Mouse (Mus musculus): Measurements from ENCODE around the gene Lpar3.
"Not testable (repeated sequence)": the region's sequence is repeated elsewhere in the genome, so short reads cannot be mapped to it uniquely, and the experiment has no call there.

The Lpar3 gene

GRCm38 (mm10) chr3:146209759-146210158 is 11.0 kb upstream of the Lpar3 start:
- not testable (repeated sequence) for DNase-seq (ENCODE audit: low read depth, low spot score)

GRCm38 (mm10) chr3:146211141-146211747 is 9.5 kb upstream of the Lpar3 start:
- no peak for DNase-seq (ENCODE audit: low read depth, low spot score)

GRCm38 (mm10) chr3:146211964-146212363 is 8.8 kb upstream of the Lpar3 start:
- no peak for DNase-seq (ENCODE audit: low read depth, low spot score)

GRCm38 (mm10) chr3:146213336-146213735 is 7.4 kb upstream of the Lpar3 start:
- DNase-seq (ENCODE audit: low read depth, low spot score), result no peak

- no peak for DNase-seq (ENCODE audit: low read depth, low spot score)
These were observed 4.2 kb upstream of the Lpar3 start for GRCm38 (mm10) chr3:146216561-146216960.

GRCm38 (mm10) chr3:146224271-146224670 is 3.5 kb downstream of the Lpar3 start:
- DNase-seq (ENCODE audit: low read depth, low spot score), result no peak

GRCm38 (mm10) chr3:146225061-146225761 is 4.4 kb downstream of the Lpar3 start:
- peak; percentile 96 for DNase-seq (ENCODE audit: low read depth, low spot score)

GRCm38 (mm10) chr3:146227427-146227826 is 6.7 kb downstream of the Lpar3 start:
- DNase-seq (ENCODE audit: low read depth, low spot score), result peak; percentile 24

- DNase-seq (ENCODE audit: low read depth, low spot score), result no peak
These were observed 8.0 kb downstream of the Lpar3 start for GRCm38 (mm10) chr3:146228559-146229310.

GRCm38 (mm10) chr3:146232708-146233107 is 11.9 kb downstream of the Lpar3 start:
- no peak for DNase-seq (ENCODE audit: low read depth, low spot score)

- DNase-seq (ENCODE audit: low read depth, low spot score), result no peak
These were observed 13.0 kb downstream of the Lpar3 start for GRCm38 (mm10) chr3:146233741-146234140.

GRCm38 (mm10) chr3:146234530-146234929 is 13.8 kb downstream of the Lpar3 start:
- no peak for DNase-seq (ENCODE audit: low read depth, low spot score)

GRCm38 (mm10) chr3:146236280-146236679 is 15.5 kb downstream of the Lpar3 start:
- no peak for DNase-seq (ENCODE audit: low read depth, low spot score)

GRCm38 (mm10) chr3:146237676-146238075 is 16.9 kb downstream of the Lpar3 start:
- DNase-seq (ENCODE audit: low read depth, low spot score), result no peak

GRCm38 (mm10) chr3:146244630-146245029 is 23.9 kb downstream of the Lpar3 start:
- DNase-seq (ENCODE audit: low read depth, low spot score), result no peak

GRCm38 (mm10) chr3:146246557-146246956 is 25.8 kb downstream of the Lpar3 start:
- no peak for DNase-seq (ENCODE audit: low read depth, low spot score)

- DNase-seq (ENCODE audit: low read depth, low spot score), result no peak
These were observed 26.2 kb downstream of the Lpar3 start for GRCm38 (mm10) chr3:146246992-146247391.

GRCm38 (mm10) chr3:146249895-146250294 is 29.1 kb downstream of the Lpar3 start:
- DNase-seq (ENCODE audit: low read depth, low spot score), result no peak

- DNase-seq (ENCODE audit: low read depth, low spot score), result peak; percentile 88
These were observed 31.0 kb downstream of the Lpar3 start for GRCm38 (mm10) chr3:146251771-146252170.

- peak; percentile 58 for DNase-seq (ENCODE audit: low read depth, low spot score)
These were observed 33.1 kb downstream of the Lpar3 start for GRCm38 (mm10) chr3:146253736-146254320.

GRCm38 (mm10) chr3:146255123-146255522 is 34.4 kb downstream of the Lpar3 start:
- no peak for DNase-seq (ENCODE audit: low read depth, low spot score)

- DNase-seq (ENCODE audit: low read depth, low spot score), result peak; percentile 93
These were observed 36.8 kb downstream of the Lpar3 start for GRCm38 (mm10) chr3:146257483-146258122.
